Mouse (Mus musculus): ENCODE data around the gene Slc12a8. TPM values are rescaled to one million over a fixed set of nuclear protein-coding genes. Genes with fewer than 3 reads are reported as not detected.

Gene Slc12a8
- total and polyA plus RNA-seq, 2 experiments from 2014 or later, result 0.71 to 1.1 TPM

- Histone ChIP-seq H3K27me3 (ENCODE audit: insufficient read depth, low read length) (no peaks in the 10 kb centered on the region), H3K27ac (ENCODE audit: low read depth, low read length) (no peak overlapping the region), H3K4me1 (ENCODE audit: insufficient read depth, low read length) (no peaks in the 10 kb centered on the region), H3K4me2 (ENCODE audit: low read depth, low read length, poor library complexity, severe bottlenecking) (no peak overlapping the region), H3K36me3 (ENCODE audit: insufficient read depth, low read length) (no peaks in the 10 kb centered on the region), H3K9ac (replicated peaks; ENCODE audit: low read length, poor library complexity, severe bottlenecking) (no peak overlapping the region), H3K4me3 (ENCODE audit: low read depth, low read length) (no peak overlapping the region), H3K9me3 (ENCODE audit: low read length) (no peaks in the 10 kb centered on the region)
- TF ChIP-seq CTCF (IDR thresholded peaks at IDR 0.05), result no peak
- DNase-seq (ENCODE audit: low spot score) (no peak), ATAC-seq (ENCODE audit: low FRiP score) (no peak)
- WGBS, result 90% methylated on average over 3 of the region's 4 CpGs
Observed at GRCm38 (mm10) chr16:33672188-33672587, 155.1 kb downstream of the Slc12a8 start.

GRCm38 (mm10) chr16:33672643-33673042, 155.5 kb downstream of the Slc12a8 start:
- no peak for TF ChIP-seq CTCF (IDR thresholded peaks at IDR 0.05)
- H3K4me3 ChIP-seq (ENCODE audit: low read depth, low read length), result no peak overlapping the region
- H3K36me3 ChIP-seq (ENCODE audit: insufficient read depth, low read length), result no peaks in the 10 kb centered on the region
- ATAC-seq (ENCODE audit: low FRiP score), result no peak
- no peak overlapping the region for H3K4me2 ChIP-seq (ENCODE audit: low read depth, low read length, poor library complexity, severe bottlenecking)
- no peaks in the 10 kb centered on the region for H3K4me1 ChIP-seq (ENCODE audit: insufficient read depth, low read length)
- H3K9ac ChIP-seq (replicated peaks; ENCODE audit: low read length, poor library complexity, severe bottlenecking), result no peak overlapping the region
- 94% methylated on average over 4 of the region's 4 CpGs for whole genome bisulfite sequencing
- no peaks in the 10 kb centered on the region for H3K9me3 ChIP-seq (ENCODE audit: low read length)
- H3K27me3 ChIP-seq (ENCODE audit: insufficient read depth, low read length), result no peaks in the 10 kb centered on the region
- no peak overlapping the region for H3K27ac ChIP-seq (ENCODE audit: low read depth, low read length)
- no peak for DNase-seq (ENCODE audit: low spot score)

DNA sequence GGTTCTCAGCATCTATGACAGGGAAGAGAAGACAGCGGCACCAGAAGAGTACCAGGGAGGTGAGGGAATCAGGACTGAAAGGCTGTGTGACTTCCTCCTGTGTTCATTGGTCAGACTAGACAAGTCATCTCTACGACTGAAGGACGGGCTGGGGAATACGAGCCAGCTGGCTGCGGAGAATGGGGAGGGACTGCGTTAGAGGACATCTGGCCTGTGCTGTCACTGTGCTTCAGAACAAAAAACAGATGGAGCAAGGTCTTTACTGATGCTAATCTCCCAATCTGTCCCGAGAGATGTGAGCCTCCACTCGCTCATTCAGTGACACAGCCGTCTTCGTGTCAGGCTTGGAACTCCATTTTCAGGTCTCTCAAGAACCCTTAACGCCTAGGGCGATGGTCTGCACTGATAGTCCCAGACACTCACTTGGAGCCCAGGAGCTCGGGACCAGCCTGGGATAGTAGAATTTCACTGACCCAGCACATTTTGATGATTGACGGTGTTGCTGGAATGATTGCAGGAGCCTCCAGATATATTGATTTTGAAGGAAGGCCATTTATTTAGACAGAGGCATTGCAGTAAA, 156.5 kb downstream of the Slc12a8 start:
- no peaks in the 10 kb centered on the region for H3K27me3 ChIP-seq (ENCODE audit: insufficient read depth, low read length)
- H3K36me3 ChIP-seq (ENCODE audit: insufficient read depth, low read length), result no peaks in the 10 kb centered on the region
- no peak overlapping the region for H3K9ac ChIP-seq (replicated peaks; ENCODE audit: low read length, poor library complexity, severe bottlenecking)
- WGBS, result 51% methylated on average over 14 of the region's 14 CpGs
- TF ChIP-seq CTCF (IDR thresholded peaks at IDR 0.05), result no peak
- no peak overlapping the region for H3K27ac ChIP-seq (ENCODE audit: low read depth, low read length)
- H3K4me3 ChIP-seq (ENCODE audit: low read depth, low read length), result no peak overlapping the region
- no peaks in the 10 kb centered on the region for H3K9me3 ChIP-seq (ENCODE audit: low read length)
- no peak overlapping the region for H3K4me2 ChIP-seq (ENCODE audit: low read depth, low read length, poor library complexity, severe bottlenecking)
- DNase-seq (ENCODE audit: low spot score) (peak; percentile 84), ATAC-seq (ENCODE audit: low FRiP score) (no peak)
- no peaks in the 10 kb centered on the region for H3K4me1 ChIP-seq (ENCODE audit: insufficient read depth, low read length)

GRCm38 (mm10) chr16:33675151-33675847, 158.2 kb downstream of the Slc12a8 start:
- Histone ChIP-seq H3K27me3 (ENCODE audit: insufficient read depth, low read length) (no peaks in the 10 kb centered on the region), H3K27ac (ENCODE audit: low read depth, low read length) (no peak overlapping the region), H3K36me3 (ENCODE audit: insufficient read depth, low read length) (no peaks in the 10 kb centered on the region), H3K9ac (replicated peaks; ENCODE audit: low read length, poor library complexity, severe bottlenecking) (no peak overlapping the region), H3K4me2 (ENCODE audit: low read depth, low read length, poor library complexity, severe bottlenecking) (no peak overlapping the region), H3K4me3 (ENCODE audit: low read depth, low read length) (no peak overlapping the region), H3K9me3 (ENCODE audit: low read length) (no peaks in the 10 kb centered on the region), H3K4me1 (ENCODE audit: insufficient read depth, low read length) (no peaks in the 10 kb centered on the region)
- TF ChIP-seq CTCF (IDR thresholded peaks at IDR 0.05), result no peak
- no peak for ATAC-seq (ENCODE audit: low FRiP score)
- WGBS, result 91% methylated on average over 10 of the region's 10 CpGs
- DNase-seq (ENCODE audit: low spot score), result no peak

- ATAC-seq (ENCODE audit: low FRiP score), result no peak
- H3K27ac ChIP-seq (ENCODE audit: low read depth, low read length), result no peak overlapping the region
- WGBS, result 84% methylated on average over 3 of the region's 3 CpGs
Observed at GRCm38 (mm10) chr16:33675848-33676184, 158.7 kb downstream of the Slc12a8 start.

More at GRCm38 (mm10) chr16:33675848-33676184, 158.7 kb downstream of the Slc12a8 start:
- no peak for DNase-seq (ENCODE audit: low spot score)
- no peaks in the 10 kb centered on the region for H3K36me3 ChIP-seq (ENCODE audit: insufficient read depth, low read length)
- H3K4me2 ChIP-seq (ENCODE audit: low read depth, low read length, poor library complexity, severe bottlenecking), result no peak overlapping the region
- H3K9ac ChIP-seq (replicated peaks; ENCODE audit: low read length, poor library complexity, severe bottlenecking), result no peak overlapping the region
- no peaks in the 10 kb centered on the region for H3K4me1 ChIP-seq (ENCODE audit: insufficient read depth, low read length)
- no peak overlapping the region for H3K4me3 ChIP-seq (ENCODE audit: low read depth, low read length)
- no peak for TF ChIP-seq CTCF (IDR thresholded peaks at IDR 0.05)
- H3K27me3 ChIP-seq (ENCODE audit: insufficient read depth, low read length), result no peaks in the 10 kb centered on the region
- no peaks in the 10 kb centered on the region for H3K9me3 ChIP-seq (ENCODE audit: low read length)
